Mouse (Mus musculus) midbrain, embryonic 11.5 days (tissue): Measurements from ENCODE around the gene Zfp119a. TPM values are rescaled to one million over a fixed set of nuclear protein-coding genes. Genes with fewer than 3 reads are reported as not detected.
"Not testable (repeated sequence)": the region's sequence is repeated elsewhere in the genome, so short reads cannot be mapped to it uniquely, and the experiment has no call there.

Source experiments
- ATAC-seq: fragments of 200-750 bp; cut with Nextera tagmentation; 2 replicates; pipeline ENCODE4 v1.8.0; 2017; ENCODE audit warnings: moderate TSS enrichment, moderate library complexity; ENCODE audit not compliant: low FRiP score
- DNase-seq: peaks from one replicate; pipeline ENCODE4 v3.0.0; 2015; ENCODE audit warnings: low spot score; ENCODE audit errors: missing footprints
- H3K27ac ChIP-seq: fragments of 300-500 bp; sonication (generic); 2 replicates; pipeline ENCODE4 v1.5.1; 2014; ENCODE audit warnings: low read depth, low read length
- H3K27me3 ChIP-seq: fragments of 300-500 bp; sonication (generic); 2 replicates; pipeline ENCODE4 v1.6.1; 2014; ENCODE audit warnings: mild to moderate bottlenecking, low read length, moderate library complexity, mixed read lengths; ENCODE audit not compliant: control insufficient read depth, insufficient read depth
- H3K36me3 ChIP-seq: fragments of 300-500 bp; sonication (generic); 2 replicates; pipeline ENCODE4 v1.6.1; 2014; ENCODE audit warnings: mild to moderate bottlenecking, low read length, moderate library complexity, mixed read lengths; ENCODE audit not compliant: control insufficient read depth, insufficient read depth
- H3K4me1 ChIP-seq: fragments of 300-500 bp; sonication (generic); 2 replicates; pipeline ENCODE4 v1.6.1; 2014; ENCODE audit warnings: low read length; ENCODE audit not compliant: control insufficient read depth, insufficient read depth
- H3K4me2 ChIP-seq: fragments of 300-500 bp; sonication (generic); 2 replicates; pipeline ENCODE4 v1.6.1; 2014; ENCODE audit warnings: mild to moderate bottlenecking, moderate library complexity
- H3K4me3 ChIP-seq: fragments of 300-500 bp; sonication (generic); 2 replicates; pipeline ENCODE4 v1.5.1; 2014; ENCODE audit warnings: low read depth, low read length
- H3K9ac ChIP-seq: fragments of 300-500 bp; sonication (generic); 2 replicates; pipeline ENCODE4 v1.6.1; 2014; ENCODE audit warnings: low read length
- H3K9me3 ChIP-seq: fragments of 300-500 bp; sonication (generic); 2 replicates; pipeline ENCODE4 v1.6.1; 2016; ENCODE audit warnings: low read length; ENCODE audit not compliant: control insufficient read depth
- WGBS: fragments of 180-500 bp; shearing (Covaris S2); extraction: QIAGEN DNeasy Blood & Tissue Kit; methylation state at CpG from one replicate; pipeline ENCODE4 v1.1.7; 2014; 5-methylcytosine and 5-hydroxymethylcytosine counted together
- polyA plus RNA-seq: library from polyadenylated mRNA; unstranded; fragments of >200 nt; fragmentation: Nextera tagmentation; extraction: Ambion mirVana; gene quantifications from 2 replicates; pipeline ENCODE4 v1.2.1, GENCODE M21; 2014

Zfp119a gene
- 9.2 TPM in 2 replicates for polyA plus RNA-seq

GRCm38 (mm10) chr17:55878636-55879369 lies at the start of gene Zfp119a:
Gene Zfp119a (minus strand): TSS chr17:55878930.
- H3K9me3 ChIP-seq, H3K27me3 ChIP-seq, H3K36me3 ChIP-seq, H3K4me1 ChIP-seq: not testable (repeated sequence)
- peak within 1 kb of the TSS; percentile 46 for H3K4me3 ChIP-seq
- H3K9ac ChIP-seq = peak within 1 kb of the TSS; percentile 67
- peak within 1 kb of the TSS; percentile 57 for H3K27ac ChIP-seq
- peak; percentile 97 for DNase-seq
- WGBS = under 1% methylated on average over 39 of the region's 53 CpGs
- peak within 1 kb of the TSS; percentile 51 for H3K4me2 ChIP-seq
- ATAC-seq = peak; percentile 99

GRCm38 (mm10) chr17:55906669-55907068 lies 27.9 kb upstream of the Zfp119a start:
- DNase-seq (no peak), ATAC-seq (no peak)
- no peaks in the 10 kb centered on the region for H3K9me3 ChIP-seq
- H3K36me3 ChIP-seq = no peaks in the 10 kb centered on the region
- no peak overlapping the region for H3K4me3 ChIP-seq
- H3K27ac ChIP-seq = no peak overlapping the region
- H3K27me3 ChIP-seq = no peaks in the 10 kb centered on the region
- no peak overlapping the region for H3K4me2 ChIP-seq
- no peaks in the 10 kb centered on the region for H3K4me1 ChIP-seq
- H3K9ac ChIP-seq = no peak overlapping the region

GRCm38 (mm10) chr17:55904131-55904530 lies 25.4 kb upstream of the Zfp119a start:
- Histone ChIP-seq H3K9ac (no peak overlapping the region), H3K4me2 (no peak overlapping the region), H3K4me1 (no peaks in the 10 kb centered on the region), H3K36me3 (no peaks in the 10 kb centered on the region), H3K9me3 (peaks cover under 1% of the 10 kb centered on the region; the same call in 1 of the 2 replicates), H3K4me3 (no peak overlapping the region), H3K27me3 (no peaks in the 10 kb centered on the region), H3K27ac (no peak overlapping the region)
- ATAC-seq (no peak), DNase-seq (no peak)
- WGBS = 75% methylated on average over 6 of the region's 6 CpGs

GRCm38 (mm10) chr17:55903687-55904086 lies 25.0 kb upstream of the Zfp119a start:
- no peak for DNase-seq
- Histone ChIP-seq H3K27ac (no peak overlapping the region), H3K36me3 (no peaks in the 10 kb centered on the region), H3K4me1 (no peaks in the 10 kb centered on the region), H3K9ac (no peak overlapping the region), H3K4me3 (no peak overlapping the region), H3K27me3 (no peaks in the 10 kb centered on the region), H3K9me3 (peaks cover 3% of the 10 kb centered on the region; the same call in 1 of the 2 replicates), H3K4me2 (no peak overlapping the region)
- no peak for ATAC-seq
- 92% methylated on average over 1 of the region's 1 CpGs for WGBS

- no peaks in the 10 kb centered on the region for H3K4me1 ChIP-seq
- H3K4me2 ChIP-seq = no peak overlapping the region
- 0 out of 2 replicates have a peak, but pooled peaks cover 2% of the 10 kb centered on the region for H3K36me3 ChIP-seq
- no peak overlapping the region for H3K9ac ChIP-seq
- DNase-seq (no peak), ATAC-seq (no peak)
- H3K27ac ChIP-seq = no peak overlapping the region
- H3K9me3 ChIP-seq = peaks cover 3% of the 10 kb centered on the region; the same call in 1 of the 2 replicates
- 70% methylated on average over 2 of the region's 2 CpGs for WGBS
- H3K27me3 ChIP-seq = no peaks in the 10 kb centered on the region
- no peak overlapping the region for H3K4me3 ChIP-seq
Measured at GRCm38 (mm10) chr17:55903087-55903486, 24.4 kb upstream of the Zfp119a start.

GRCm38 (mm10) chr17:55892406-55892955 lies 13.8 kb upstream of the Zfp119a start:
- peak overlapping the region; percentile 45 for H3K4me3 ChIP-seq
- not testable (repeated sequence) for H3K27ac ChIP-seq, H3K4me1 ChIP-seq, ATAC-seq, H3K9me3 ChIP-seq, H3K36me3 ChIP-seq, H3K27me3 ChIP-seq, DNase-seq
- H3K9ac ChIP-seq = peak overlapping the region; percentile 38
- peak overlapping the region; percentile 51 for H3K4me2 ChIP-seq
- 21% methylated on average over 6 of the region's 8 CpGs for WGBS

GRCm38 (mm10) chr17:55884912-55885311 lies 6.2 kb upstream of the Zfp119a start:
- H3K4me2 ChIP-seq = no peak overlapping the region
- DNase-seq = no peak
- H3K4me1 ChIP-seq = no peaks in the 10 kb centered on the region
- no peaks in the 10 kb centered on the region for H3K36me3 ChIP-seq
- 66% methylated on average over 2 of the region's 2 CpGs for WGBS
- no peak overlapping the region for H3K9ac ChIP-seq
- no peak overlapping the region for H3K4me3 ChIP-seq
- no peak overlapping the region for H3K27ac ChIP-seq
- no peak for ATAC-seq
- H3K9me3 ChIP-seq = no peaks in the 10 kb centered on the region
- no peaks in the 10 kb centered on the region for H3K27me3 ChIP-seq

GRCm38 (mm10) chr17:55883631-55884030 lies 4.9 kb upstream of the Zfp119a start:
- no peak overlapping the region for H3K4me2 ChIP-seq

GRCm38 (mm10) chr17:55878282-55878635 lies 471 bp downstream of the Zfp119a start:
- H3K4me1 ChIP-seq, H3K36me3 ChIP-seq, H3K27me3 ChIP-seq, ATAC-seq, H3K9me3 ChIP-seq, H3K27ac ChIP-seq: not testable (repeated sequence)
- H3K9ac ChIP-seq = peak overlapping the region; percentile 59
- peak; percentile 89 for DNase-seq
- peak overlapping the region; percentile 51 for H3K4me2 ChIP-seq
- H3K4me3 ChIP-seq = peak overlapping the region; percentile 46
- WGBS = 2% methylated on average over 6 of the region's 8 CpGs

More at GRCm38 (mm10) chr17:55883631-55884030, 4.9 kb upstream of the Zfp119a start:
- Histone ChIP-seq H3K4me3 (no peak overlapping the region), H3K36me3 (no peaks in the 10 kb centered on the region), H3K9ac (no peak overlapping the region), H3K27me3 (no peaks in the 10 kb centered on the region), H3K27ac (no peak overlapping the region), H3K9me3 (no peaks in the 10 kb centered on the region), H3K4me1 (peaks cover 2% of the 10 kb centered on the region; the same call in 1 of the 2 replicates)
- 60% methylated on average over 2 of the region's 2 CpGs for WGBS
- no peak for DNase-seq
- ATAC-seq = no peak
